Mouse (Mus musculus) stomach, embryonic 16.5 days (tissue): ENCODE results near the gene Ldb3. TPM values are rescaled to one million over a fixed set of nuclear protein-coding genes. Genes with fewer than 3 reads are reported as not detected.
A peak's percentile ranks its signal among the peaks of the same experiment; 100 is the strongest.

Experiments
- ATAC-seq: fragments of 200-750 bp; cut with Nextera tagmentation; 2 replicates; pipeline ENCODE4 v1.8.0; 2017; ENCODE audit warnings: moderate number of reproducible peaks, moderate TSS enrichment; ENCODE audit not compliant: insufficient read depth, low FRiP score
- H3K27ac ChIP-seq: fragments of 300-500 bp; sonication (generic); 2 replicates; pipeline ENCODE4 v1.5.1; 2014; ENCODE audit warnings: low read length
- H3K27me3 ChIP-seq: fragments of 300-500 bp; sonication (generic); 2 replicates; pipeline ENCODE4 v1.6.1; 2014; ENCODE audit warnings: low read length, control low read depth, mixed read lengths; ENCODE audit not compliant: control insufficient read depth, insufficient read depth
- H3K36me3 ChIP-seq: fragments of 300-500 bp; sonication (generic); 2 replicates; pipeline ENCODE4 v1.6.1; 2014; ENCODE audit warnings: low read length; ENCODE audit not compliant: control insufficient read depth, insufficient read depth
- H3K4me1 ChIP-seq: fragments of 300-500 bp; sonication (generic); 2 replicates; pipeline ENCODE4 v1.6.1; 2014; ENCODE audit warnings: low read length, control low read depth, mixed read lengths; ENCODE audit not compliant: control insufficient read depth, insufficient read depth
- H3K4me2 ChIP-seq: fragments of 300-500 bp; sonication (generic); 2 replicates; pipeline ENCODE4 v1.6.1; 2014; ENCODE audit warnings: low read depth, low read length, mixed read lengths
- H3K4me3 ChIP-seq: fragments of 300-500 bp; sonication (generic); replicated peaks from 2 replicates; pipeline ENCODE4 v1.5.1; 2014; ENCODE audit warnings: mild to moderate bottlenecking, low read length
- H3K9ac ChIP-seq: fragments of 300-500 bp; sonication (generic); 2 replicates; pipeline ENCODE4 v1.6.1; 2014; ENCODE audit warnings: low read length
- H3K9me3 ChIP-seq: fragments of 300-500 bp; sonication (generic); replicated peaks from 2 replicates; pipeline ENCODE4 v1.6.1; 2016; ENCODE audit warnings: low read length, control low read depth; ENCODE audit not compliant: control insufficient read depth
- WGBS: fragments of 180-500 bp; shearing (Covaris S2); extraction: QIAGEN DNeasy Blood & Tissue Kit; methylation state at CpG from one replicate; pipeline ENCODE4 v1.1.7; 2014; 5-methylcytosine and 5-hydroxymethylcytosine counted together
- polyA plus RNA-seq: library from polyadenylated mRNA; unstranded; fragments of >200 nt; fragmentation: Nextera tagmentation; extraction: Ambion mirVana; gene quantifications from 2 replicates; pipeline ENCODE4 v1.2.1, GENCODE M21; 2015

Gene Ldb3
- polyA plus RNA-seq, 1 experiment from 2014 or later: 30.9 TPM

GRCm38 (mm10) chr14:34541896-34542295 lies 46.6 kb downstream of the Ldb3 start:
- Histone ChIP-seq H3K9ac (no peak overlapping the region), H3K4me1 (peaks cover 15% of the 10 kb centered on the region), H3K27ac (peak overlapping the region; percentile 91), H3K36me3 (no peaks in the 10 kb centered on the region), H3K4me2 (no peak overlapping the region), H3K4me3 (no peak overlapping the region), H3K9me3 (no peaks in the 10 kb centered on the region), H3K27me3 (no peaks in the 10 kb centered on the region)
- 84% methylated on average over 5 of the region's 5 CpGs for WGBS
- ATAC-seq: no peak

- H3K4me2 ChIP-seq: peak overlapping the region; percentile 42
- H3K9ac ChIP-seq: peak overlapping the region; percentile 49
- ATAC-seq: peak; percentile 86
These were observed 47.8 kb downstream of the Ldb3 start for GRCm38 (mm10) chr14:34540685-34541162.

DNA sequence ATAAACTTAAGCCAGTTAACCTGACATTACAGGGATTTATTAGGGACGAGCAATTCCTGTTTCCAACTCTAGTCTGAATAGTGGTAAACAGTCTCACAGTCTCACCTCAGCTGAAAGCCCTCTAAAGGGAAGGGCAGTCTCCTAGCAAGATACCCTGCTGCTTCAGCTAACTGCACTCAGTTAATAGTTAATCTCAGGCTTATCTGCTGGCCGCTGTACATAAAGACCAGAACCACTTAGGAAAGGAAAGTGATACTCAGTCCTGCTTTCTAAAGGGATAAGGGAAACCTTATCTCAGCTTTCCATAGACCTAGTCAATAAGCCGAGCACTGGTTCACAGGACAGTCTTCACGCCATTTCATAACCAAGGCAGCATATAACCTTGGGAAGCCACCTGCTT lies 52.6 kb downstream of the Ldb3 start:
- no peaks in the 10 kb centered on the region for H3K4me1 ChIP-seq
- H3K9ac ChIP-seq: no peak overlapping the region
- no peak overlapping the region for H3K4me3 ChIP-seq
- H3K36me3 ChIP-seq: no peaks in the 10 kb centered on the region
- peak; percentile 77 for ATAC-seq
- peak overlapping the region; percentile 77 for H3K27ac ChIP-seq
- H3K9me3 ChIP-seq: no peaks in the 10 kb centered on the region
- no peaks in the 10 kb centered on the region for H3K27me3 ChIP-seq
- H3K4me2 ChIP-seq: no peak overlapping the region
- 41% methylated on average over 4 of the region's 4 CpGs for WGBS

More at GRCm38 (mm10) chr14:34540685-34541162, 47.8 kb downstream of the Ldb3 start:
- Histone ChIP-seq H3K27me3 (no peaks in the 10 kb centered on the region), H3K4me1 (peaks cover 15% of the 10 kb centered on the region), H3K36me3 (no peaks in the 10 kb centered on the region), H3K4me3 (peak overlapping the region; percentile 10; the same call in 1 of the 2 replicates), H3K9me3 (no peaks in the 10 kb centered on the region), H3K27ac (peak overlapping the region; percentile 91)
- WGBS: 8% methylated on average over 16 of the region's 17 CpGs

GRCm38 (mm10) chr14:34533537-34533936 lies 54.9 kb downstream of the Ldb3 start:
- Histone ChIP-seq H3K27me3 (no peaks in the 10 kb centered on the region), H3K9me3 (no peaks in the 10 kb centered on the region; the same call in none of the 2 replicates), H3K4me1 (no peaks in the 10 kb centered on the region), H3K36me3 (no peaks in the 10 kb centered on the region), H3K9ac (no peak overlapping the region), H3K27ac (no peak overlapping the region), H3K4me2 (no peak overlapping the region), H3K4me3 (no peak overlapping the region)
- WGBS: 72% methylated on average over 5 of the region's 5 CpGs
- ATAC-seq: no peak

DNA sequence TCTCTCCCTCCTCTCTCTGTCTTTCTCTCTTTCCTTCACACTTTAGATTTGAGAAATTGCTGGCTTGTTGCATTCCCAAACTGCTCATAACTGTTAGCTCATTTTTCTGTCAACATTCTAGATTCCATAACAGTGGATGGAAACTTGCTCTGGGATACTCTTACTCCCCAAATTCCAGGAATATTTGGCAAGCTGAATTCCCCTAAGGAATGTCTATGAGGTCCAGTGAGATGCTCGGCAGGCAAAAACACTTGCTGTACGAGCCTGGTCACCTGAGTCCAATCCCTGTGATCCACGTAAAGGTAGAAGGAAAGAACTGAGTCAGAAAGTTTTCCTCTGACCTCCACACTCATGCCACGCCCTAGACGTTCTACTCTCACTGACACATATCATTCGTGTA lies 55.9 kb downstream of the Ldb3 start:
- no peak overlapping the region for H3K27ac ChIP-seq

GRCm38 (mm10) chr14:34528804-34529203 lies 59.7 kb downstream of the Ldb3 start:
- Histone ChIP-seq H3K4me2 (no peak overlapping the region), H3K4me1 (no peaks in the 10 kb centered on the region), H3K9ac (no peak overlapping the region), H3K27me3 (no peaks in the 10 kb centered on the region), H3K36me3 (no peaks in the 10 kb centered on the region), H3K9me3 (no peaks in the 10 kb centered on the region; the same call in none of the 2 replicates), H3K27ac (peak overlapping the region; percentile 74), H3K4me3 (no peak overlapping the region)
- WGBS: 66% methylated on average over 8 of the region's 8 CpGs
- peak; percentile 77; the same call in 1 of the 2 replicates for ATAC-seq

More for the DNA sequence above, 55.9 kb downstream of the Ldb3 start:
- no peaks in the 10 kb centered on the region; the same call in none of the 2 replicates for H3K9me3 ChIP-seq
- H3K4me1 ChIP-seq: no peaks in the 10 kb centered on the region
- H3K27me3 ChIP-seq: no peaks in the 10 kb centered on the region
- H3K36me3 ChIP-seq: no peaks in the 10 kb centered on the region
- no peak overlapping the region for H3K9ac ChIP-seq
- 53% methylated on average over 6 of the region's 6 CpGs for whole genome bisulfite sequencing
- H3K4me3 ChIP-seq: no peak overlapping the region
- no peak for ATAC-seq
- H3K4me2 ChIP-seq: no peak overlapping the region

GRCm38 (mm10) chr14:34522701-34523100 lies 65.8 kb downstream of the Ldb3 start, which contains the start of gene 9230112D13Rik:
Gene 9230112D13Rik (minus strand): TSS chr14:34522801.
- no peaks in the 10 kb centered on the region for H3K9me3 ChIP-seq
- H3K36me3 ChIP-seq: no peaks in the 10 kb centered on the region
- no peak within 1 kb of the TSS for H3K4me3 ChIP-seq
- no peak within 1 kb of the TSS for H3K27ac ChIP-seq
- no peaks in the 10 kb centered on the region for H3K4me1 ChIP-seq
- H3K4me2 ChIP-seq: no peak within 1 kb of the TSS
- no peak for ATAC-seq
- H3K27me3 ChIP-seq: no peaks in the 10 kb centered on the region
- 69% methylated on average over 8 of the region's 8 CpGs for WGBS
- H3K9ac ChIP-seq: no peak within 1 kb of the TSS

DNA sequence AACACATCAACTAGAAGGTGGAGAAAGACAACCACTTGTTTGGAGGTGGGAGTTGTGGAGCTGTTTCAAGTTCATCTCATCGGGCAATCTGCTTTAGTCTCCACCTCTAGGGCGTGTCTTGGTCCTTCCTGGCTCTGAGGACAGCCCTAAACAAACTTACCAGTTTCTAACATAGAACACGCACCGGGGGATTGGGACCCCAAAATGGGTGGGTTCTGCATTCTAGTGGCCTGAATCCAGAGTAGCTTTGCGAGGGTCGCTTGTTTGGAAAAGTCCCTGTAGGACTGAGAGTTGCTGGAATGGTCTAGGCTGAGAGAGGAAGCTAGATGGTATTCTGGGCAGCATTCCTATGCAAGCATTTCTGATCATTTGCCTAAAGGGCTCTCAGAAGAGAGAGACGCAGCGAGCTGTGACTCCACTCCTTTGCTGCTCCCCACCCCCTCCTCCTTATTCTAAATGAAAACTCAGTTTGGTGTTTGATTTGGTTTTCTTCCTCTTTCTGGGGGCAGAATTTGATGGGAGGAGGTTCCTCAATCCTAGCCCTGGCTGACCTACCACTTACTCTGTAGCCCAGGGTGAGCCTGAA lies 70.4 kb downstream of the Ldb3 start:
- Histone ChIP-seq H3K36me3 (no peaks in the 10 kb centered on the region), H3K9ac (no peak overlapping the region), H3K4me2 (no peak overlapping the region), H3K27ac (no peak overlapping the region), H3K27me3 (no peaks in the 10 kb centered on the region), H3K9me3 (no peaks in the 10 kb centered on the region), H3K4me3 (no peak overlapping the region), H3K4me1 (no peaks in the 10 kb centered on the region)
- no peak for ATAC-seq
- WGBS: 79% methylated on average over 8 of the region's 8 CpGs

DNA sequence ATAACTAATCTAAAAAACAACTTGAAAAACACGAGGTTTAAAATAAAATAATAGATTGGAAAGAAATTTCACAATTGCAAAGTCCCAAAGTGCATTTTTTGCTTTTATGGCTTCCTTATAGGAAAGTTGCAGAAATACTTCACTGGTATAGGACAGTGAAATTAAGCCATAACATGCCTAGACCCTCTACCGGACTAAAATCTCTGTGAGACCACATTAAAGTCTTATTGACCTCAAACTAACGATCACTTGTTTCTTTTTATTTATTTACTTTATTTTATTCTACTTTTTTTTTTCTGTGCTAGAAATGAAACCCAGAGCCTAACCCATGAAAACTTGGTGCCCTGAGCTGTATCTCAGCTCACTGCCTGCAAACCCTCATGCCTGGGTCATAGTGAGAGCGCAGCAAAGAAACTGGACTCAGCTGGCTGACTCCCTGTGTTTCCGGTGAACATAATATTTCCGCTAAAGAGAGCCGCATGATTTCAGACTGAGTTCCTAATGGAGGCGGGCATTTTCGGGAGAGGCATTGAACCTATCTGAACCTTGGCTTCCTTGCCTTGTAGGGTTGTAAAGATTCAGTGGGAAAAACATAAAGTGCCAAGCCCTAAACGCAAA lies 71.4 kb downstream of the Ldb3 start:
- no peak overlapping the region for H3K27ac ChIP-seq
- H3K4me2 ChIP-seq: no peak overlapping the region
- peaks cover 6% of the 10 kb centered on the region for H3K4me1 ChIP-seq
- no peak for ATAC-seq
- no peak overlapping the region for H3K9ac ChIP-seq
- no peak overlapping the region for H3K4me3 ChIP-seq
- H3K36me3 ChIP-seq: no peaks in the 10 kb centered on the region
- H3K9me3 ChIP-seq: no peaks in the 10 kb centered on the region
- H3K27me3 ChIP-seq: no peaks in the 10 kb centered on the region
- WGBS: 81% methylated on average over 10 of the region's 10 CpGs
